Mouse (Mus musculus): ENCODE results near the gene Ndufv3. TPM values are rescaled to one million over a fixed set of nuclear protein-coding genes. Genes with fewer than 3 reads are reported as not detected.

The Ndufv3 gene
- polyA plus RNA-seq (2012; rRNA removed): 243 and 256 TPM in 2 replicates

DNA sequence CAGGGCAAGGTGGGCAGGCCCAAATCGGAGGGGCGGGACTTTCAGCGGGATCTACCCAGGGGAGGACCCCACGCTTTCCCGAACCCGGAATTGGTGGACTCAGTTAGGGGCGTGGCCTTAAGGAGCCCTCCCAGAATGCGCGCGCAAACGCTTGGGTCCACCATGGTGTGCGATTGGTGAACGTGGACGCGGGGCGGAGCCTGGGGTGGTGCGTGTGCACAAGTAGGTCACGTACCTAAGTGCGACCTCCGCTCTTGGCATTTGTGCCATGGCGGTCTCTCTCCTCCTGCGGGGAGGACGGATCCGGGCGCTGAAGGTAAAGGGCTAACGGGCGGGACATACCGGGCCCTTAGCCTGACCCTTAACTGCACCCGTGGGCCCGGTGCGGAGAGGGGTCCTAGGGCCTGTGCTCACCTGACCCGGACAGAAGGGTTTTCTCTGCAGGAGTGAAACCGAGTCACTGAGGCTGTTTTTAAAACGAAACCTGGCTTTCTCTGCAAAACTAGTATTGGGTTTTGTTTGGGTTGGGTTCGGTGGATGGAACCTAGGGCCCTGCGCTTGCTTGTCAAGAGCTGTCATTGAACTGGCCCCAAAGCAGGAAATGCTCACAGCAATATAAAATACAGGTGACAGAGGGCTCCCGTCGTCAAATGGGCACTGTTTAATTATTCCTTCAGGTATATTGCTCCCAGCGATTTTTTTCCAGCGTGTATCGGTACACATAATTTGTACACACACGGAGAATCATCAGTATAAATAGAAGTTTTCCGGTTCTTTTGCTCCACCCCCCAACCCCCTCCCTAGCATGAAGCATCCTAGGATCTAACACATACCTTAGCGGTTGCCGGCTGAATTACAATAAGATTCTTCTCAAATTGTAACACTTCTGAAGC, at the start of gene Ndufv3, which contains the start of gene Wdr4:
Gene Ndufv3 (plus strand): TSS at position 170 of the 893 bp plus-strand sequence.
Gene Wdr4 (minus strand): TSS at position 35 of the 893 bp plus-strand sequence.

GRCm38 (mm10) chr17:31564015-31564857, 44.3 kb downstream of the Ndufv3 start, which contains the start of gene Pknox1:
TSS of gene Pknox1 (plus strand) at chr17:31564734.

Other genes starting within 250 kb of the Ndufv3 start
- gene Rsph1, start 242.7 kb upstream of the Ndufv3 start, polyA plus RNA-seq (2012; rRNA removed): 2.3 and 2.7 TPM in 2 replicates
- 18.9 and 20.4 TPM in 2 replicates for gene Slc37a1, start 233.3 kb upstream of the Ndufv3 start, polyA plus RNA-seq (2012; rRNA removed)
- 68.8 and 71.7 TPM in 2 replicates for gene Pde9a, start 133.9 kb upstream of the Ndufv3 start, polyA plus RNA-seq (2012; rRNA removed)
- gene Wdr4, start 135 bp upstream of the Ndufv3 start, polyA plus RNA-seq (2012; rRNA removed): 43.8 and 43.9 TPM in 2 replicates
- 27.1 and 28.5 TPM in 2 replicates for gene Pknox1, start 44.6 kb downstream of the Ndufv3 start, polyA plus RNA-seq (2012; rRNA removed)
- gene Cbs, start 117.1 kb downstream of the Ndufv3 start, polyA plus RNA-seq (2012; rRNA removed): 17.7 and 18.4 TPM in 2 replicates
- gene U2af1, start 138.8 kb downstream of the Ndufv3 start, polyA plus RNA-seq (2012; rRNA removed): 262 and 268 TPM in 2 replicates
- gene Cryaa, start 157.7 kb downstream of the Ndufv3 start, polyA plus RNA-seq (2012; rRNA removed): 0.27 and 2.1 TPM in 2 replicates